Mouse (Mus musculus): ENCODE results near the gene Ctse.
"Not testable (repeated sequence)": the region's sequence is repeated elsewhere in the genome, so short reads cannot be mapped to it uniquely, and the experiment has no call there.

The Ctse gene

DNA sequence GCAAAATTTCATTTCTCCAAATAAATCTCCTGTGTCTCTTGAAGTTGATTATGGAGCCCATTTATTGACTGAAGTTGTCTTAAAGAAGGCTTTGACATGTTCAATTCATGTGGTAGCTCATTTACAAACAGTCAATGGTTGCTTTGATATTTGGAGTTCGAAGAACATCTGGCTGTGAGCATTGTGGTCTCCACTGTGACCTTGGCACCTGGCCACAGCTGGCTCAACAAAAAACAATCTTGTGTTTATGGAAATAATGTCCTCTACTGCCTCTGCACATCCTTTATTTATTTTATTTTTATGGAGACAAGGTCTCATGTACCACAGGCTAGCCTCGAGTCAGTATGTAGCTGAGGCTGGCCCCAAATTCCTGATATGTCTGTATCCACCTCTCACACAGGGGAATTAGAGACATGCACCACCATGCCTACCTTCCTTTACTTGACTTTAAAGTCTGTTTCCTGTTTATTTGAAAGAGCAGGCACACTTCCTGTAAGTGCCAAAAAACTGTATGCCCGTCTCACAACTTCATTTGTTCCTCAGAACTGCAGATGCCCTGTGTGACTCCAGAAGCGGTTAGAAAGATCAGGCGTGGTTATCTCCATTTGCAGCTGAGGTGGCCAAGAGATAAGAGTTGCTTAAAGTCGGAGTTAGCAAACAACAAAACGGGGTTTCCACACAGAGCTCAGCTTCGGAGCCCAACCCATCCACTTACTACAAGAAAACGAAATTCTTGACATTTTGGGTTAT lies at the start of gene Ctse:
Gene Ctse (plus strand): TSS at position 516 of the 750 bp plus-strand sequence.
- DNase-seq (ENCODE audit: low spot score), result peak; percentile 26

DNA sequence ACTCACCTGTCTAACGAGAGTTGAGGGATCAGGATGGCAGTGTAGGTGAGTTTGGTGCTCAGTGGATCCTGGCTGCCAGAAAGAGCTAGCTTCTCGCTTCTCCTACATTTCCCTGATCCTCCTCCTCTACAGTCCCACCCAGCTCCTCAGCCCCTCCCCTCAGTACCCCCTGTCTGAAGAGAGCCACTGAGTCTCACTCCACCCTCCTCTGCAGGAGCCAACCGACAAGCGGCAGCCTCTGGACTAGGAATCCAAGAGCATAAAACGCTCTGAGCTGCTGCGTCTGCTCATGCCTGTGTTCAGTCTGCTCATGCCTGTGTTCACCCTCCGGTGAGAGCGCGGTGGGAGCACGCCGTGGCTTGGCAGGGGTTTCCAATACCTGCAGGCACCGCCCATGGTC lies 39.2 kb upstream of the Ctse start, which contains the start of gene Avpr1b:
Gene Avpr1b (plus strand): TSS at position 335 of the 400 bp plus-strand sequence.
- DNase-seq (ENCODE audit: low spot score), result no peak

DNA sequence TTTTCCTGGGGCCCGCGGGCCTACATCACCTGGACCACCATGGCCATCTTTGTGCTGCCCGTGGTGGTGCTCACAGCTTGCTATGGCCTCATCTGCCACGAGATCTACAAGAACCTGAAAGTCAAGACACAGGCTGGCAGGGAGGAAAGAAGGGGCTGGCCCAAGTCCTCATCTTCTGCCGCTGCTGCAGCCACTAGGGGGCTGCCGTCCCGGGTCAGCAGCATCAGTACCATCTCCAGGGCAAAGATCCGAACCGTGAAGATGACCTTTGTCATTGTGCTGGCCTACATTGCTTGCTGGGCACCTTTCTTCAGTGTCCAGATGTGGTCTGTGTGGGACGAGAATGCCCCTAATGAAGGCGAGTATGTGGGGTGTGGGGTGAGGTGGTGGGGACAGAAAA lies 37.8 kb upstream of the Ctse start:
- DNase-seq (ENCODE audit: low spot score), result no peak

- no peak for DNase-seq (ENCODE audit: low spot score)
These were observed 31.4 kb upstream of the Ctse start for GRCm38 (mm10) chr1:131606719-131607118.

DNA sequence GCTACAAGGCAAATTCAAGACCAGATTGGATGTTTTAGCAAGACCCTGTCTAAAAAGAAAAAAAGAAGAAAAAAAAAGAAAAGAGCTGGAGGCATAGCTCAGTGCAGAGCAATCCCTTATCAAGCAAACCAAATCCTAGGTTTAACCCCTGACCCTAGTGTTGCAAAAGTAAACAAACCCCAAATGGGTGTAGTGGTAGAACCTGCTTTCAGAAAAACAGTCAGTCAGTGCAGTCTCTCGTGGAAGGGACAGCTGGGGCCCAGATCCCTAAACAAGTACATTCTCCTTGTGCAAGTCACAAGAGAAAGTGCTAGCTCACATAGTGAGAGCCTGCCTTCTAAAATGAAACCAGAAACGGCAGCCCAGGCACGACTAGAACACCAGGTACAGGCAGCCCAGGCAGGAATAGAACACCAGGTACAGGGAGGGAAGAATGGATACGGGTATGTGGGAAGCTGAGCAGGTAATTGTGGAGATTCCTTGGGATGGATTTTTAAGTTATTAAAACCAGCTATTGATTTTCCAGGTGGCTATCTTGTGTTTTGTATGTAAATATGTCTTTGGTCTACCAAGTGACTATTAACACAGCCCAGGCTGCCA lies 25.4 kb upstream of the Ctse start:
- peak; percentile 12 for DNase-seq (ENCODE audit: low spot score)

- DNase-seq (ENCODE audit: low spot score), result peak; percentile 78
These were observed 24.6 kb upstream of the Ctse start for GRCm38 (mm10) chr1:131613361-131614133.

- DNase-seq (ENCODE audit: low spot score), result no peak
These were observed 23.5 kb upstream of the Ctse start for GRCm38 (mm10) chr1:131614641-131615040.

DNA sequence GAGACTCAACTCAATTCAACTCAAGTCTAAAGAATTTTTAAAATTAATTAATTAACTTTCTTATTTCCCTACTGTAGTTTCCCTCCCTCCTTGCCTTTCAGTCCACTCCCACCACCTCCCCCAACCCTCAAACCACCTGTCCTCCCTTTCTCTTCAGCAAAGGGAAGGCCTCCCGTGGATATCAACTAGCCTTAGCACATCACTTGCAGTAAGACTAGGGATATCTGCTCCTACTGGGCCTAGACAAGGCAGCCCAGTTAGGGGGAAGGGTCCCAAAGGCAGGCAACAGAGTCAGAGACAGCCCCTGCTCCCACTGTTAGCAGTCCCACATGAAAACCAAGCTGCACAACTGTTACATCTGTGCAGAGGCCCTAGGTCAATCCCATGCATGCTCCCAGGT lies 22.0 kb upstream of the Ctse start:
- no peak for DNase-seq (ENCODE audit: low spot score)

- no peak for DNase-seq (ENCODE audit: low spot score)
These were observed 21.4 kb upstream of the Ctse start for GRCm38 (mm10) chr1:131616546-131617220.

DNA sequence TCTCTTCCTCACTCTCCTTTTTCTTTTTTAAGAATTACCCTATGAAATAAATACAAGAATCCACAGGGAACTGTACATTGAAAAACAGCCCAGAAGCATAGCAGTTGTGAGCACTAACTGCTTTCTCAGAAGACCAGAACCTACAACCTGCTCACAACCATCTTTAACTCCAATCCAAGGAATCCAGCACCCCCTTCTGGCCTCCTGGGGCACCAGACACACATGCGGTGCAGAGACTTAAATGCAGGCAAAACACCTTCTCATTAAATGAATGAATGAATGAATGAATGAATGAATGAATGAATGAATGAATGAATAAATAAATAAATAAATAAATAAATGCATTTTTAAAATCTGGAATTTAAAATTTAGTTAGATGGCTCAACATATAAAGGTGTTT lies 19.5 kb upstream of the Ctse start:
- no peak for DNase-seq (ENCODE audit: low spot score)

DNA sequence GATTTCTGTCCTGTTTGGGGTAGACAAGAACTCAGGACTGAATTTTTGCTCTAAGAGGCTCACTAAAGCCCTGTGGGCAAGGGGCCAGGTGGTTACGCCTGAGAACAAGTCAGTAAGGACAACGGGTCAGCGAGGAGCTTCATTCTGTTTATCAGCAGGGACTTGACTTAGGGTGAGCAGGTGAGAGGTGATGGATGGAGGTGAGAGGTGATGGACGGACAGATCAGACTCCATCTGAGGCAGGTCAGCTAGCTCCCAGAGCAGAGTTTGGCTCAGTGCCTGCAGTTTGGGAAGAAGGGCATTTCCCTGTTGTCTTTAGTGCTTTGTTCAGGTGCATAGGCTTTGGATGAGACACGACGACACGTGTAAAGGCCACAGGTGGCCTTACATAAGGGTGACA lies 18.8 kb upstream of the Ctse start:
- no peak for DNase-seq (ENCODE audit: low spot score)

DNA sequence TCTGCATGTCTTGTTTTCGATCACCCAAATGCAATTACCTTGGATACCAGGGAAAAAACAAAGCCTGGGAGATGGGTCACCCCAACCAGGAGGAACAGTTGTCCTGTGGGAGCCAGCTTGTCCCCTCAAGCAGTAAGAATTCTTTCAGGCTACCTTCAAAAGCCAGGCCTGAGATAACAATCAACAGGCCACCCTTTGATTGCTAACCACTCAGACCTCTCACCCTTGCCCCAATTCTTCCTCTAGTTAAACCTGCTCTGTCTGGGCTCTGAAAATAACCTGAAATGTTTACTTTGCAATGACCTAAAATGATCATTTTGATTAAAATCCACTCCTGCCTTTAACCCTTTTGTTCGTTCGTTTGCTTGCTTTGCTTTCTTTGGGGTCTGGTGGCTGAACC lies 14.5 kb upstream of the Ctse start:
- no peak for DNase-seq (ENCODE audit: low spot score)

DNA sequence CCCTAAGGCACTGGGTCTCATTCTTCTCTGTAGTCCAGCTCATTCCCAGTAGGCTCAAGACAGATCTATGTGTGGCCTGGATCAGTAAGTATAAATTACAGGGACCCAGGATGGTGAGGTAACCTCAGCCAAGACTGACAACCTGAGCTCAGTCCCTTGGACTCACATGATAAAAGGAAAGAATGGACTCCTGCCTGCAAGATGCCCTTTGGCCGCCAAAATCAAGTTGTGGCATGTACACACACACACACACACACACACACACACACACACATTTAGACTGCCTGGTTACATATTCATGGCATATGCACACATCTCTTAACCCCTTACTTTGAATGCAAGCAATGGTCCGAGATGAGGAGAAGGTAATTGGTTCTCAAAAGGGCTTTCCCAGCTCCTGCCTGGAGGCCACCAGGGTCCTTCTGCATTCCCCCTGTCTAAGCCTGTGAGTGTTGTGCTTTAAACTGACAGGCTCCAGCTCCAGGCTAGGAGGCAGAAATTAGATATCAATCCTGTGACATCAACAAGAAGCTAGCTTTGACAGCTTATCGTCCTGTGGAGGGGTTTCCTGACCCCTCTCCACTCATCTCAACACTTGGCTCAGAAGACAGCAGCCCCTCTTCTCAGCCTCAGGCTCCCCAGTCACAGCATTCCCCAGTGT lies 13.8 kb upstream of the Ctse start:
- no peak for DNase-seq (ENCODE audit: low spot score)

DNA sequence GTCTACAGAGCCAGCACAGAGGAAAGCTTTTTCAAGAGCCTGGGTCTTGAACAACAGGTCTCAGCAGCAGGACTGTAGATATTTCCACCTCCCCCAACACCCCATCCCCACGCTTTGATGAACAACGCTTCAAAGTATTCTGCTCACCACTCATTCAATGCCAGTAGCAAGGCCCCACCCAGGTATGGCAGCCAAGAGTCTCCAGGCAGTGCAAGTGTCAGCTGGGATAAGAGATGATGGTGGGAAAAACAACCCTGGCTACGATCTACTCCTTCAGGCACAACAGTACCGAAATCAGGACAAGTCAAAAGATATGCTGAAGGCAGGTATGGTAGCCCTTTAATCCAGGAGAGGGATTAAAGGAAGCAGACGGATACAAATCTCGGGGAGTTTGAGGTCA lies 11.9 kb upstream of the Ctse start:
- no peak for DNase-seq (ENCODE audit: low spot score)

DNA sequence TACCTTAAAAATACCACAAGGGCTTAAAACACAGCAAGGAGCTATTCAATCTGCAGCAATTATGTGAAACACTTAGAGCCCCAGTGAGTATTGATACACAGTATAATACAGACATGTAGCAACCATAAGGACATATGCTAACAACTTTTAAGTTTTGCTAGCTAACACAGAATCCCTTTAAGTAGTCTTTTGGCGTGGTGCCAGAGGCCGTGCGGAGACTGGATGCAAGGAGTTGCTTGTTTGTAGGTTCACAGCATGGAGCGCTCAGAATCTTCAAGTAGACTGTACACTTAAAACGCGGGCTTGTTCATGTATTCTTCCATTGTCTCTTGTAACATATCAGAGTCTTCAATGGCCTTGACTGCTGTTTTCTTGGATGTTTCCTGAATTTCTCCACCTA lies 5.9 kb upstream of the Ctse start:
- DNase-seq (ENCODE audit: low spot score), result not testable (repeated sequence)

DNA sequence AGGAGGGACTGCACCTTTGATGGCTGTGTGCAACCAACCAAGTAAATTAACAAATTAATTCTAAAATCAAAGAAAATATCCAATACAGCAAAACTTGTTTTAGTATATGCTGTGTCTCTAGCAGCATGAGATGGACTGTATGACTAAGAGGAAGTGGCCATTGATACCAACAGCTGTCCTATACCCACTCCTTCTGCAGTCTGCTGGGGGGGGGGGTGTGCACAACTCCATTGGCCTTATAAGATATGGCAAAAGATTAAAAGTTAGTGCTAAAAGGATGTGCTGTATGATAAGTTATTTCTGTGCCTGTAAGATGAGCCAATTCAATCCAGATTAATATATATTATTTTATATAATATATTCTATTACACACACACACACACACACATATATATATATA lies 3.6 kb upstream of the Ctse start:
- no peak for DNase-seq (ENCODE audit: low spot score)

GRCm38 (mm10) chr1:131638541-131639421 lies 675 bp downstream of the Ctse start:
- no peak for DNase-seq (ENCODE audit: low spot score)

DNA sequence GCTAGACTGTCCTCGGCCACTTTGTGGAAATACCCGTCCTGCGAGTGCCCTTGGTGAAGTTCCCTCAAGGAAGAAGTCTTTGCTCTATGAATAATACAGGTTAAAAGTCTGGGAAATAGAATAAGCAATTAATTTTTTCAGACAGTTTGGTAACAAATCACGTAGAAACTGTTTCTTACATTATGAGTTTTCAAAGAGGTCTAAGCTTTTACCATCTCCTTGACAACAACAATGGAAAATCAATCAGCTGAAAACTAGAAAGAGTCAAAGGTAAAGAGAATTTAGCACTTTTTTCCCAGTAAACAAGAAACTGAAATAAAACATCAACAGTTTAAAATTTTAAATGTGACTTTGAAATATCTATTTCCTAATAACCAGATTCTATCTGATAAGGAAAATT lies 2.0 kb downstream of the Ctse start:
- no peak for DNase-seq (ENCODE audit: low spot score)

DNA sequence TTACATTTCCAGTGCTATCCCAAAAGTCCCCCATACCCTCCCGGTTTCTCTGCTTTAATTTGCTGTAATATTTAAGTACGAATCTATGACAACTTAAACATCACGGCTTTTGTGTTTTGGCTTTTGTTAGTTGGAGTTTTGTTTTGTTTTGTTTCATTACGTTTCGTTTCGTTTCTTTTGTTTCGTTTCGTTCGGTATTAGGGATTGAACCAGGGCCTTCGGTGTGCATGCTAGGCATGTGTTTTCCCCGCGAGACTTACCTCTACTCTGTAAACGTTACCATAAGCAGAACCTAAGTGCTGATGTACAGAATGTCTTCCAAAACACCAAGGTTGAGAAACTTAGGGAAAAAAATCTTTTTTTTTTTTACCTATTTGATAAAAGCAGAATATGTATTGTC lies 3.5 kb downstream of the Ctse start:
- no peak for DNase-seq (ENCODE audit: low spot score)

DNA sequence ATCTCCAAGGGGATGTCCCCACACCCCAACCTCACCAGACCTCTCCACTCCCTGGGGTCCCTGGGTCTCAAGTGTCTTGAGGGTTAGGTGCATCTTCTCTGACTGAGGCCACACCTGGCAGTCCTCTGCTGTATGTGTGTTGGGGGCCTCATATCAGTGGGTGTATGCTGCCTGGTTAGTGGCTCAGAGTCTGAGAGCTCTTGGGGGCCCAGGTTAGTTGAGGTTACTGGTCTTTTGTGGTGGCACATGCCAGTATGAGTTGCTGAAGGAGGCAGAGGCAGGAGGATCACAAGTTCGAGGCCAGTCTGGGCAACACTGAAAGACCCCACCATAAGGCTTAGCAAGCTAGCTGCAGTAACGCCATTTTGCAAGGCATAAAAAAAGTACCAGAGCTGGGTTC lies 4.1 kb downstream of the Ctse start:
- DNase-seq (ENCODE audit: low spot score), result no peak
